ENCODE assay signal across 8 mouse cellular contexts in the genomic region with DNA sequence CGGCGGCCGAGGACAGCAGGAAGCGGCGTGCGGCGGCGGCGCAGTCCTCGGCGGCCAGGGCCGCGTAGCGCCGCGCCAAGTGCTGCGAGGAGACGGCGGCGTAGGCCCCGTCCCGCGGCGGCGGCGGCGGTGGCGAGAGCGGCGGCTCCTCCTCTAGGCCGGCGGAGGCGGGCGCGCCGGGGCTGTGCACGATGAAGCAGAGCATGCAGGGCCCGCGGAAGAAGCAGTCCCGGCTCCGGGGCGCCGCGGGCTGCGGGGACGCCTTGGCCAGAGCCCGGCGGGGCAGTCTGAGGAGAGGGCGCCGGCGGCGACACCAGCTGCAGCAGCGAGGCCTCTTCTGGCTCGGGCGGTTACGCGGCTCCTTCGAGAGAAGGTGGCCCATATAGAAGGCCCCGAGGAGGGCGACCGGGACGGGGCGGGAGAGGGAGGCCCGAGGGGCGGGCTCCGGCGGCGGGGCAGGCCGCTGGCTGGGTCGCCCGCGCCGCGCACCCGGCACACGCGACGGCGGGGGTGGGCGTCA. TPM values are rescaled to one million over a fixed set of nuclear protein-coding genes. Genes with fewer than 3 reads are reported as not detected.
DNase-seq lines count a peak whose midpoint lies in the region; ATAC-seq lines count a peak whose summit lies in the region.

Gene Fbxl17, minus strand, starts transcription at position 382 of the 520 bp plus-strand sequence.

- peak within 1 kb of the TSS; percentile 95 for H3K4me3 ChIP-seq in hindbrain, embryonic 12.5 days

- H3K9me3 ChIP-seq in hindbrain, embryonic 12.5 days (replicated peaks) = no peaks in the 10 kb centered on the region

- WGBS in hindbrain, embryonic 12.5 days = under 1% methylated on average over 52 of the region's 80 CpGs

- no peaks in the 10 kb centered on the region for H3K36me3 ChIP-seq in hindbrain, embryonic 12.5 days

- DNase-seq in NIH3T3 (ENCODE audit: low read depth) = peak; percentile 78
- DNase-seq in cerebellum, adult 9-10 months = peak; percentile 67
- peak in 1 of 2 experiments; percentile 58 for DNase-seq in frontal cortex, adult 2 months (ENCODE audit: extremely low spot score in 1 of 2, low spot score in 1 of 2)
- DNase-seq in layer of hippocampus, postnatal 36 days = peak; percentile 64 to 68
- peak; percentile 42 for DNase-seq in lung, postnatal 25 days (ENCODE audit: low spot score)
- DNase-seq in retina, adult 2 months (ENCODE audit: low read depth, low spot score) = peak; percentile 36
- DNase-seq in thymus, postnatal 36 days = peak; percentile 63 to 71

- H3K27me3 ChIP-seq in hindbrain, embryonic 12.5 days = no peaks in the 10 kb centered on the region

- peaks cover 32% of the 10 kb centered on the region for H3K4me1 ChIP-seq in hindbrain, embryonic 12.5 days

- H3K4me2 ChIP-seq in hindbrain, embryonic 12.5 days (replicated peaks) = peak within 1 kb of the TSS; percentile 77

- ATAC-seq in hindbrain, embryonic 12.5 days (ENCODE audit: low FRiP score) = peak; percentile 74

- H3K27ac ChIP-seq in hindbrain, embryonic 12.5 days = peak within 1 kb of the TSS; percentile 98

- H3K9ac ChIP-seq in hindbrain, embryonic 12.5 days = peak within 1 kb of the TSS; percentile 99

RNA-seq across cellular contexts. Expression of gene Fbxl17, which starts in this region (rescaled TPM):
- 25.1 and 27.0 TPM in 2 replicates for polyA plus RNA-seq in frontal cortex, adult 2 months (2012; rRNA removed)
- 10.3 and 10.4 TPM in 2 replicates for polyA plus RNA-seq in hindbrain, embryonic 12.5 days (2016; fragmentation: Nextera tagmentation; extraction: Ambion mirVana)
- total RNA-seq in layer of hippocampus, postnatal 36 days (2021) = 10 to 100 TPM; 53.8 to 55.6 TPM
